Mouse (Mus musculus) macrophage (primary cell): ENCODE data around the gene Mtx1. TPM values are rescaled to one million over a fixed set of nuclear protein-coding genes. Genes with fewer than 3 reads are reported as not detected.

ENCODE experiments used
- H3K27ac ChIP-seq: fragments of 350-480 bp; formaldehyde crosslinking; 2 replicates; pipeline ENCODE4 v1.9.0; 2021
- H3K36me3 ChIP-seq: fragments of 350-480 bp; formaldehyde crosslinking; 2 replicates; pipeline ENCODE4 v1.9.0; 2021; ENCODE audit errors: inconsistent target
- H3K4me3 ChIP-seq: fragments of 350-480 bp; formaldehyde crosslinking; 2 replicates; pipeline ENCODE4 v1.9.0; 2021; ENCODE audit errors: inconsistent target
- H3K79me2 ChIP-seq: fragments of 350-480 bp; formaldehyde crosslinking; 2 replicates; pipeline ENCODE4 v1.9.0; 2021; ENCODE audit errors: inconsistent target
- WGBS: methylation state at CpG from one replicate; pipeline ENCODE4 v1.1.7; 2026; ENCODE audit warnings: inconsistent platforms; ENCODE audit not compliant: missing documents; 5-methylcytosine and 5-hydroxymethylcytosine counted together
- polyA plus RNA-seq: library from polyadenylated mRNA; stranded (reverse); fragments of 250-400 nt; gene quantifications from 3 replicates; pipeline ENCODE4 v1.2.4, GENCODE M21; 2018; ENCODE audit warnings: inconsistent platforms

The Mtx1 gene
- polyA plus RNA-seq, 1 experiment from 2014 or later, result 102 TPM

DNA sequence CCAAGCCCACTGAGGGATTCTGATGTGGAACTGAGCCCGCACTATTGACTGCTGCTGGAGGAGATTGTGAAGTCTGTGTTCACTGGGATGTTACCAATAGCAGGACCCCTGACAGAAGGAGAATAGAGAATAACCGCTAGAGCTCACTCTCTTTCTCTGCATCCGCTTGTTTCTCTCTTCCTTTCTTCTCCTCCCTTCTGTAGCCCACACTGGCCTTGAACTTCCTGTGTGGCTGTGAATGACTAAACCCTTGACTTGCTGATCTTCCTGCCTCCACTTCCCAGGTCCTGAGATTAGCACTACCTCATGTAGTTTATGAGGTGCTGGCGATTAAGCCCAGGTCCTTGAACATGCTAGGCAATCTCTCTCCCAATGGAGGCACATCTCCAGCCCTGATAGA, 20.6 kb upstream of the Mtx1 start:
- Histone ChIP-seq H3K27ac (peak overlapping the region; percentile 68), H3K36me3 (no peaks in the 10 kb centered on the region; the same call in 1 of the 2 replicates), H3K79me2 (peaks cover 5% of the 10 kb centered on the region; the same call in 1 of the 2 replicates), H3K4me3 (peak overlapping the region; percentile 76)
- WGBS, result 68% methylated on average over 4 of the region's 4 CpGs

DNA sequence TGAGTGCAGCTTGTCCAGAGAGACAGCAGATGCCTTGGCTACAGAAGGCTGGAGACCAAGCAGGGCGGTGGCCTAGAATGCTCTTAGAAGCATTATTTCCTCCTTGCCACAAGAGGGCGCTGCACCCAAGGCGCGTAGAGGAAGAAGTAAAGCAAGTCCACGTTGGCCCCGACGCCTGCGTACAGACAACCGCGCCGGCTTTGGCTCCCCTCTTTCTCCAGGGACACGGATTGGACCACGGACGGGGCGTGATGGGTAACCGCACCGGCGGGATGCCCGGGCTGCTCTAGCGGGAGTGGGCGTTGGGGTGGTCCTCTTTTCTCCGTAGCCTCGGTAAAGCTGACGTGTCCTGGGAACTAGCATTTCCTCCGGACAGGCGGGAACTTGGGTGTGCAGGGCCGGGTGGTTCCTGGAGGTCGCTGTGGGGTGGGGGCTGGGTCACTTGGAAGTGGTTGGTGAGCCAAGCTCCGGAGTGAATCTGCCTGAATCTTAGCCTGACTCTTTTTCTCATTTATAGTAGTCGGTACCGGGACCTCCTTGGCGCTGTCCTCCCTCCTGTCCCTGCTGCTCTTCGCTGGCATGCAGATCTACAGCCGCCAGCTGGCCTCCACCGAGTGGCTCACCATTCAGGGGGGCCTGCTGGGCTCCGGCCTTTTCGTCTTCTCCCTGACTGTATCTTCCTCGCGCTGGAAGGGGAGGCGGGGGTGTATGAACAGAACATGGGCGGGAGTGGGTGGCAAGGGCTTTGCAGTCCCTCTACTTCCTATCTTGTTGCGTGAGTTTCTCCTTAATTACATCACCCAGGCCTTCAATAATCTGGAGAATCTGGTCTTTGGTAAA, 19.6 kb upstream of the Mtx1 start, which contains the start of gene Trim46:
Trim46 (minus strand) TSS at position 49 of the 840 bp plus-strand sequence.
- Histone ChIP-seq H3K79me2 (peaks cover 5% of the 10 kb centered on the region; the same call in 1 of the 2 replicates), H3K27ac (peak within 1 kb of the TSS; percentile 68), H3K36me3 (no peaks in the 10 kb centered on the region; the same call in 1 of the 2 replicates), H3K4me3 (peak within 1 kb of the TSS; percentile 76)
- under 1% methylated on average over 42 of the region's 42 CpGs for WGBS

DNA sequence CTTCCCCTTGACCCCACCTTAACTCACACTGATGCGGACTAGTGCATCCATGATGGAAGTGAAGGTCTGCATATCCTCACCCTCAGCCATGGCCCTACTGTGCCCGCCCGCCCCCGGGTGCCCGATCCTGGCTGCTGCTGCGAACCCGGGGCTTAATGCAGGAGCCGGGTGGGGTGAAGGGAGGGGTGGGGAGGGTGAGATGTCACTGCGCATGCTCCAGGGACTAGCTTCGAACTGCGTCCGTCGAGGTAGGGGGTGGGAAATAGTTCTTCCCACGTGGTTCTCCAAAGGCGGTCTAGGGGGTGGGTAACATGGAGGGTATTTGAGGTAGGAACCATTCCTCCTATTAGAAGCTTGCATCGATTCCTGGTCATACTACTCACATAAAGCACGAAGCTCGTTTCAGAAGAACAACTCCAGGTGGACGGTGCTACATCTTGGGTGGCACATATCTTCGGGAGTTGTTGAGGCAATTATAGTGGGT, 18.8 kb upstream of the Mtx1 start, which contains the start of gene Krtcap2:
Krtcap2 (plus strand) TSS at position 279 of the 484 bp plus-strand sequence.
- 9% methylated on average over 19 of the region's 20 CpGs for WGBS
- peak within 1 kb of the TSS; percentile 76 for H3K4me3 ChIP-seq

DNA sequence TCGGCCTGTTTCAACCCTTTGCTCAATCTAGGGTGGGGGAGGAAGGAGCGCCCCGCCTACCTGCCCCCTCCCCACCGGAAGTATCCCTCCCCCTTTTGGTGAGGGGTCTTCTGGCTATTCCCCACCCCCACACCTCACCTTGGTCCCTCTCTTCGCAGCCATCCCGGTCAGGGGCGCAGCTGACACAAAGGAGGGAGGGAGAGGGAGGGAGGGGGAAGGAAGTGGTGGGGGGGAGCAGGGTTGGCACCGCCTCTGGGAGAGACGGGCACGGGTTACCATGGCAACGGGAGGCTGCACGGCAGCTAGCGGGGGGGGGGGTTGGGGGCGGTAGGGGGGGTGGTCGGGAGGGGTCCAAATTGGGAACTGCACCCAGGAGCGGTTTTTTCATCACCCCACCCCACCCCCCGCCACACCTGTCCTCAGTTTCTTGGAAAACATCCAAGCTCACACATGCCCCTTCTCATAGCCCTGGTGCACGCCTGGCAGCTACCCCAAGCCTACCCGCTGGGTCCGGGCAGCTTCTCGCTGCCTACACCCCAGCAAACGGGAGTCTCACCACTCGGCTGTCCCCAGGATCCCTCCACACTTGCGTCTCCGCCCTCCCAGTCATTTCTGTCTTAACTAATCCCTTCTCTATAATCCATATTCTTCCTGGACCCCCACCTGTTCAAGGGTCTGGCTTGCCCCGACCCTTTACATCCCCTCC, 18.2 kb upstream of the Mtx1 start:
- WGBS, result under 1% methylated on average over 16 of the region's 26 CpGs
- peaks cover 5% of the 10 kb centered on the region; the same call in 1 of the 2 replicates for H3K79me2 ChIP-seq
- peak overlapping the region; percentile 10; the same call in 1 of the 2 replicates for H3K4me3 ChIP-seq
- H3K27ac ChIP-seq, result no peak overlapping the region
- H3K36me3 ChIP-seq, result no peaks in the 10 kb centered on the region; the same call in 1 of the 2 replicates

More for the DNA sequence above, 18.8 kb upstream of the Mtx1 start, which contains the start of gene Krtcap2:
- no peaks in the 10 kb centered on the region; the same call in 1 of the 2 replicates for H3K36me3 ChIP-seq
- peaks cover 5% of the 10 kb centered on the region; the same call in 1 of the 2 replicates for H3K79me2 ChIP-seq
- H3K27ac ChIP-seq, result peak within 1 kb of the TSS; percentile 68

DNA sequence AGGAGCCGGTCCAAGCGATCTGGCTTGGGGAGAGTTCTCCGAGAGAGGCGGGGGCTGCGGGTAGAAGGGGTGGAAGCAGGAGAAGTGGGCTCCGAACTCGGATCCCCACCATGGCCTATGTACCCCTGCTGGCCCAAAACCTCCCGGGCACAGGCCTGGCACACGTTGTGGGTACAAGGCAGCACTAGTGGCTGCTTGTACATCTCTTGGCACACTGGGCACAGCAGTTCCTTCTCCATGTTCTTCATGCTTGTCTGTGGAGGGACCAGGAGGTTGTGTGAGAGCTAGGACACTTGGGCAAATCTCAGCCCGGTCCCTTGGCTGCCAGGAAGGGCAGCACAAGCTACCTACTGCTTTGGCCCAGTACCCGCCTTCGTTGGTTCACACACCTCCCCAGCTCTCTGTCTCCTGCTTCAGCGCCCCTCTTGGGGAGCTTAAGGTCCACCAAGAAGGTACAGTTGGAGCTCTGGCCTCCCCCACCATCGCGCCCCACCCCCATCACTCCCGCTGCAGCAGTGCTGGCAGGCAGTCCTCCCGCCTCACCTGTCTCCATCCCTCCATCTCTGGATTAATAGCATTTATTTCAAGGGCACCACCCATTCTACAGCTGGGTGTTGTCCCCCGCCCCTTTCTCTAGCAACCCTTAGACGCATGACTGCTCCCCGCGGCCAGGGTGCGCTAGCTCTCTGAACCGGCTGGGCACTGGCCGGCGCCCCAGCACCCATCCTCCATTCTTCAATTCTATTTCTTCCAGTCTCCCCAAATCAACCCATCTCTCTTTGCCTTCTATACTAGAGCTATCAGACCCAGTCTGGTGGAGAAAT, 17.5 kb upstream of the Mtx1 start:
- Histone ChIP-seq H3K36me3 (no peaks in the 10 kb centered on the region; the same call in 1 of the 2 replicates), H3K27ac (no peak overlapping the region), H3K4me3 (no peak overlapping the region; the same call in 1 of the 2 replicates), H3K79me2 (peaks cover 5% of the 10 kb centered on the region; the same call in 1 of the 2 replicates)
- WGBS, result 50% methylated on average over 24 of the region's 25 CpGs

DNA sequence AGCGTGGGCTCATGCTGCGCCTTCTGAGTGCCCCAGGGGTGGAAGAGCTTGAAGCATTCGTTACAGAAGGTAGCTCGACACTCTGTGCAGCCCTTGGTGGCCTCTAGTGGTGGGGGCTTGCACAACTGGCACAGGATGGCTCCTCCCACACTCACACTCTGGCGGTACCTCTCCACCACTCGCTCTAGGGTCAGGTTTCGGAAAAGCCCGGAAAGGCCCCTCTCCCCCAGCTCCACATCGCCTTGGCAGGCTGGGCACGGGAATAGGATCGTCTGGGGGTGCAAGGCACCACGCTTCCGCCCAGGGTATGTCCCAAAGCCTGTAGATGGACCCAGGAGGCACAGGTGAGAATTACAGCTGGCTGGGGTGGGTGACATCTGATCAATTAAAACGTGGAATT, 16.7 kb upstream of the Mtx1 start:
- H3K4me3 ChIP-seq, result no peak overlapping the region
- no peaks in the 10 kb centered on the region for H3K36me3 ChIP-seq
- H3K79me2 ChIP-seq, result peaks cover 5% of the 10 kb centered on the region; the same call in 1 of the 2 replicates
- H3K27ac ChIP-seq, result no peak overlapping the region
- WGBS, result 29% methylated on average over 14 of the region's 14 CpGs

DNA sequence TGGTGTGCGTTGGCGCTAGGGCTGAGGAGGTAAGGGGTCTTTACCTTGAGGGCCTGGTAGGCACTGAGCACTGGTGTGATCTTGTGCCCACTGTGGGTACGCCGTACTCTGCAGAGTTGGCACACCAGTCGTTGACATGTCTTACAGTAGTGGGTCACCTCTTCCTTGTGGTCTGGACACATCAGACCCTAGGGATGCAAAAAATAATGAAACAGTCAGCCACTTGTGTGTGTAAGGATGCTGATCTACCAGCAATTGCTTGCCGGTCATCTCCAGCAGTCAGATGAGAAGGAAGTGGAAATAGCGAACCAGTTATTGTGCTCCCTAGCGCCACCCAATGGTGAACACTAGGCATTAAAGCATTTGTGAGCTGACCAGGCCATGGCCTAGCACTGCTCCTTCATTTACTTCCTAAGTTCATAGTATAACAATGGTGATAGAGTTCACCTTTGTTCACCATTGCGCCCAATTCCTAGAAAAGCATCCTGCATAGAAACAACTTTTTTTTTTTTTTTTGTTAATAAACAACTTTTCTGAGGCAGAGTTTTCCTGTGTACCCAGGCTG, 15.5 kb upstream of the Mtx1 start:
- Histone ChIP-seq H3K36me3 (no peaks in the 10 kb centered on the region), H3K27ac (no peak overlapping the region), H3K79me2 (peaks cover 5% of the 10 kb centered on the region; the same call in 1 of the 2 replicates), H3K4me3 (no peak overlapping the region)
- 64% methylated on average over 9 of the region's 9 CpGs for WGBS

DNA sequence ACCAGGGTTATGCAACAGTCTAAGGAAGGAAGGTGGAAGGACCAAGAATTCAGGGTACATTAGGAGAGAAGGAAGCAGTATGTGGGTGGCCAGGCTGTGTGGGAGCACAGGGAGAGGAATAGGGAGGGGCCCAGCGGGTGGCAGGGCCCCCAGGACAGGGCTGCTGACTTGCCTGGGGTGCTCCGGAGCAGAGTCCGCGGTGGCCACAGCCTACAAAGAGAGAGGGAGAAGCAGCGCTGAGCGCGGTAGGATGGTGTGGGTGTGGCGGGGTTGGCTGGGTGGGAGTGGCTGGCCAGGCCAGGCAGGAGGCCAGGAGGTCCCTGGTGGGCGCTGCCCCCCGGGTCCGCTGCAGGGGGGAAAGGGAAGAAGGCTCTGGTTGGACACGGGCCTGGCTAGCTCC, 11.6 kb upstream of the Mtx1 start:
- Histone ChIP-seq H3K79me2 (no peaks in the 10 kb centered on the region), H3K27ac (no peak overlapping the region), H3K36me3 (no peaks in the 10 kb centered on the region), H3K4me3 (no peak overlapping the region)
- WGBS, result 82% methylated on average over 12 of the region's 12 CpGs

DNA sequence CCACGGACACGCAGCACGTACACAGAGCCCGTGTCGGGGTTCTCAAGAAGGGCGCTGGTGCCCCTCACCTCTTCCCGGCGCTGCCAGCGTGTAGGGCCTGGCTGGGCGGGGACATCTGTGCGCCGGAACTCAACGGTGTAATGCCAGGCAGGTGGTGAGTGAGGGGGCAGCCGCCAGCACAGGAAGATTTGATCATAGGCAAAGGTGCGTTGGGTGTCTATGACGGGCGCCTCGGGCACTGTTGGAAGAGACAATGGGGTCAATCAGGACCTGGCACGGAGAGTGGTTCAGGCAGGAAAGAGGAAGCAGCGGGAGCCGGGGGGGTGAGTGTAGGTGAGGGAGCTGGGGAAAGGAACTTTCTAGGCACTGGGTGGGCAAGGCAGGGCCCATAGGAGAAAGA, 10.8 kb upstream of the Mtx1 start:
- WGBS, result 84% methylated on average over 21 of the region's 21 CpGs
- Histone ChIP-seq H3K36me3 (no peaks in the 10 kb centered on the region), H3K4me3 (no peak overlapping the region), H3K27ac (no peak overlapping the region), H3K79me2 (no peaks in the 10 kb centered on the region)

DNA sequence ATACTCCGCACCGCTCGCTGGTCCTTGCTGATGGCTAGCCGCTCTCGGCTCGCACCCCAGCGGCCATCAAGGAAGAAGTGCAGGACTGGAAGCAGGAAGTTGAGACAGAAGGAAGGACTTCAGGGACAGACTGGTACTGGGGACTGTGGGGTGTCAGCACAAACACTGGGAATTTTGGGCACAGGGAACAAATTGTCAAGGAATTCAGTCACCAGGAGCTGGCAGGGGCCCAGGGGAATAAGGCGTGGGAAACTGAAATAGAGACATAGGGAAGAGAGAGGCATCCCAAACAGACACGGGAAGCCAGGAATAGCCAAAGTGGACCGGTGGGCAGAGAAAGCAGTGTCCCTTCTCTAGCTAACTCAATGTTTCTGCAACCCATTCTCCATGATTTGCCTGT, 9.6 kb upstream of the Mtx1 start:
- 98% methylated on average over 4 of the region's 10 CpGs for WGBS
- Histone ChIP-seq H3K27ac (no peak overlapping the region), H3K79me2 (no peaks in the 10 kb centered on the region), H3K4me3 (no peak overlapping the region), H3K36me3 (no peaks in the 10 kb centered on the region)

DNA sequence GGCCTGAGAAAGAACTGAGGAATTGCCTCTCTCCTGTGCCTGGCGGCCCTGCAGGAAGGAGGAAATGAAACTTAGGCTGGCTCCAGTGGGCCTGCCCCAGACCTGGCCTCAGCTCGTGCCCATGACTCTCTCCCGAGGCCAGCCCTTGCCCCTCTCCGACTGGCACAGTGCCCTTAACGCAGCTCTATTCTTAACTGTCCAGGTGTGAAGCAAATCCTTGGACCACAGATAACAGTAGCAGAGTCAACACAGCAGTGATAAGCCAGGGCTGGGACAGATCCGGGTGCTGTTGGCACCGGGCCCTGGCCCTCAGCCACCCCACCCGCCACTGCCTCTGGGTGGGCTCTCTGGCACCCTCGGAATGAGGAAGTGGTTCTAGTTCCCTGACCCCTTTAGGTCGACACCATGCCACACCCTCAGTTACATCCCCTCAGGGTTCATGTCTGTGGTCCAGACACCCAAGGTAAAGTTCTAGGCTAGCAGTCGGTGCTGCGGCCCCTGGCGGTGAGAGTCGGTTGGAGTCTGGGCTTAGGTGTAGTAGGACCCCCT, 6.7 kb upstream of the Mtx1 start:
- no peaks in the 10 kb centered on the region for H3K36me3 ChIP-seq
- H3K27ac ChIP-seq, result no peak overlapping the region
- H3K79me2 ChIP-seq, result no peaks in the 10 kb centered on the region
- H3K4me3 ChIP-seq, result no peak overlapping the region
- WGBS, result 16% methylated on average over 14 of the region's 14 CpGs

DNA sequence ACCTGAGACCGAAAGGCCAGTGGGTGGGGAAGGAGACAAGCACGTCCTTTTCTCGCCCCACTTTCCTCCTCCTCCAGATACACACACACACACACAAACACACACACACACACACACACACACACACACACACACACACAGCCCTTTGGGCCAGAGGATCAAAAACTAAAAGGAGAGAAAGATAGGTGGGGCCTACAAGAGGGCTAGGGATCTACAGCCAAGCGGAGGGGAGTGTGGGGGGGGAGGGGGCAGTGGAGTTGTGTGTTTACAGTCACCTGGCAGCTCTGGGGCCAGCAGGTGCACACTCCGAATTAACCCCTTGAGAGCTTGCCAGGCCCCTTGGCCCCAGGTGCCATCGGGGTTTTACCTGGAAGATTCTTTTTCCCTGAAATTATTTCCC, 5.7 kb upstream of the Mtx1 start:
- H3K36me3 ChIP-seq, result no peaks in the 10 kb centered on the region
- H3K79me2 ChIP-seq, result no peaks in the 10 kb centered on the region
- no peak overlapping the region for H3K27ac ChIP-seq
- no peak overlapping the region for H3K4me3 ChIP-seq
- WGBS, result 97% methylated on average over 3 of the region's 6 CpGs

DNA sequence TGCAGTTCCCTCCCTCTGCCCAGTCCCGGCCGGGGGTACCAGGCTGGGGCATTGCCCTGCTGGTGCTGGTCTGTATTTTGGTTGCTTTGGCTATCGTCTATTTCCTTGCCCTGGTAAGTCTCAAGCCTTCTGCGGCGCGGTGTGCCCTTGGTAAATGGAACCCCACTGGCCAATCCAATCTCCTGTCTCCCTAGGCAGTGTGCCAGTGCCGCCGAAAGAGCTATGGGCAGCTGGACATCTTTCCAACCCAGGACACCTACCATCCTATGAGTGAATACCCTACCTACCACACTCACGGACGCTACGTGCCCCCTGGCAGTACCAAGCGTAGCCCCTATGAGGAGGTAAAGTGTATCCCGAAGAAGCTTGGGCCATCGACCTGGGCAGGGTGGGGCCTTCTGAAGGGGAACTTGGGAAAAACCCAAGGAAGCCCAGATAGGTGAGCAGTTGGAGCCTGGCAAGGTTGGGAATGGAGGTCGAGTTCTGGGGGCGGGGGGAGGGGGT, 4.9 kb upstream of the Mtx1 start:
- H3K4me3 ChIP-seq, result no peak overlapping the region
- no peaks in the 10 kb centered on the region for H3K36me3 ChIP-seq
- WGBS, result 84% methylated on average over 14 of the region's 16 CpGs
- H3K79me2 ChIP-seq, result no peaks in the 10 kb centered on the region
- H3K27ac ChIP-seq, result no peak overlapping the region
